ENCODE assay signal across 10 mouse cellular contexts in genomic region chr11:102221243-102221953, GRCm38 (mm10). TPM values are rescaled to one million over a fixed set of nuclear protein-coding genes. Genes with fewer than 3 reads are reported as not detected.
DNase-seq lines count a peak whose midpoint lies in the region; ATAC-seq lines count a peak whose summit lies in the region.
"Had no signal": no experiment of that assay in that cellular context is flagged by ENCODE, and none has a peak within 500 bp of the region (broad histone marks: within the 10 kb centered on the region; RNA-seq: fewer than 3 reads in every experiment).

No protein-coding gene starts in this region.

- peak overlapping the region; percentile 40; the same call in 1 of the 2 replicates for H3K27ac ChIP-seq in hindbrain, embryonic 10.5 days
- no peak overlapping the region for H3K27ac ChIP-seq in hindbrain, embryonic 11.5 days (ENCODE audit: low read depth, low read length)
- H3K27ac ChIP-seq in liver, embryonic 12.5 days: peak overlapping the region; percentile 33
- H3K27ac ChIP-seq in embryonic facial prominence, embryonic 11.5 days (replicated peaks; ENCODE audit: low read depth, low read length): 0 out of 2 replicates have a peak overlapping the region, but pooled peaks have one; percentile 4
- H3K27ac ChIP-seq: hindbrain, postnatal 0 days had no signal

- H3K9ac ChIP-seq in hindbrain, embryonic 11.5 days (ENCODE audit: low read depth, low read length): no peak overlapping the region
- no peak overlapping the region for H3K9ac ChIP-seq in liver, embryonic 12.5 days
- H3K9ac ChIP-seq in embryonic facial prominence, embryonic 11.5 days (replicated peaks; ENCODE audit: low read length): no peak overlapping the region

- DNase-seq in cerebellum, adult 8-10 months: peak; percentile 19
- DNase-seq in cerebellum, postnatal 4 days (ENCODE audit: low spot score in 2 of 2): no peak
- DNase-seq in hindbrain, embryonic 10.5 days (ENCODE audit: low spot score): no peak
- no peak for DNase-seq in hindbrain, embryonic 11.5 days (ENCODE audit: low spot score)
- no peak for DNase-seq in liver
- DNase-seq in embryonic facial prominence, embryonic 11.5 days (ENCODE audit: low spot score): no peak
- no peak for DNase-seq in left cerebral cortex, postnatal 25 days (ENCODE audit: low spot score in 2 of 2)

- intact Hi-C loops in left cerebral cortex, postnatal 25 days (cut with DNase I): no loop called here

- no peaks in the 10 kb centered on the region for H3K9me3 ChIP-seq in hindbrain, embryonic 10.5 days
- H3K9me3 ChIP-seq in hindbrain, embryonic 11.5 days (ENCODE audit: control insufficient read depth, low read length): no peaks in the 10 kb centered on the region
- H3K9me3 ChIP-seq in liver, embryonic 12.5 days (replicated peaks): no peaks in the 10 kb centered on the region
- no peaks in the 10 kb centered on the region for H3K9me3 ChIP-seq in embryonic facial prominence, embryonic 11.5 days (replicated peaks; ENCODE audit: control insufficient read depth, low read length)

- no peak overlapping the region for H3K4me2 ChIP-seq in hindbrain, embryonic 11.5 days (replicated peaks; ENCODE audit: low read depth, low read length)
- H3K4me2 ChIP-seq in liver, embryonic 12.5 days: no peak overlapping the region
- H3K4me2 ChIP-seq in embryonic facial prominence, embryonic 11.5 days (ENCODE audit: low read depth, low read length): no peak overlapping the region

- peaks cover 86% of the 10 kb centered on the region for H3K4me1 ChIP-seq in hindbrain, embryonic 10.5 days (replicated peaks)
- H3K4me1 ChIP-seq in hindbrain, embryonic 11.5 days (replicated peaks; ENCODE audit: control insufficient read depth, insufficient read depth, low read length): peaks cover 37% of the 10 kb centered on the region
- H3K4me1 ChIP-seq in liver, embryonic 12.5 days: peaks cover 86% of the 10 kb centered on the region
- peaks cover 19% of the 10 kb centered on the region for H3K4me1 ChIP-seq in embryonic facial prominence, embryonic 11.5 days (ENCODE audit: control insufficient read depth, insufficient read depth, low read length)

- peaks cover 69% of the 10 kb centered on the region for H3K36me3 ChIP-seq in hindbrain, embryonic 10.5 days
- H3K36me3 ChIP-seq in hindbrain, embryonic 11.5 days (ENCODE audit: control insufficient read depth, insufficient read depth, low read length): no peaks in the 10 kb centered on the region; the same call in 1 of the 2 replicates
- no peaks in the 10 kb centered on the region for H3K36me3 ChIP-seq in liver, embryonic 12.5 days
- no peaks in the 10 kb centered on the region for H3K36me3 ChIP-seq in embryonic facial prominence, embryonic 11.5 days (replicated peaks; ENCODE audit: control insufficient read depth, insufficient read depth, low read depth, low read length)

- H3K27me3 ChIP-seq in hindbrain, embryonic 10.5 days (ENCODE audit: insufficient read depth, poor library complexity, severe bottlenecking): peaks cover 19% of the 10 kb centered on the region
- no peaks in the 10 kb centered on the region for H3K27me3 ChIP-seq in hindbrain, embryonic 11.5 days (ENCODE audit: control insufficient read depth, insufficient read depth, low read length)
- peaks cover 31% of the 10 kb centered on the region for H3K27me3 ChIP-seq in liver, embryonic 12.5 days (replicated peaks)
- no peaks in the 10 kb centered on the region for H3K27me3 ChIP-seq in embryonic facial prominence, embryonic 11.5 days (ENCODE audit: control insufficient read depth, insufficient read depth, low read length)

- WGBS in hindbrain, embryonic 10.5 days: 89% methylated on average over 8 of the region's 8 CpGs
- 87% methylated on average over 8 of the region's 8 CpGs for WGBS in hindbrain, embryonic 11.5 days
- WGBS in liver, embryonic 12.5 days (ENCODE audit: insufficient replicate concordance): 62% methylated on average over 8 of the region's 8 CpGs
- WGBS in embryonic facial prominence, embryonic 11.5 days: 82% methylated on average over 8 of the region's 8 CpGs

- no peak for ATAC-seq in hindbrain, embryonic 11.5 days (ENCODE audit: low FRiP score)
- no peak for ATAC-seq in liver, embryonic 12.5 days
- no peak for ATAC-seq in embryonic facial prominence, embryonic 11.5 days (replicated peaks; ENCODE audit: insufficient number of reproducible peaks, low FRiP score, low TSS enrichment, low read depth)
- ATAC-seq: hindbrain, postnatal 0 days had no signal

- H3K4me3 ChIP-seq in hindbrain, embryonic 10.5 days: no peak overlapping the region
- H3K4me3 ChIP-seq in hindbrain, embryonic 11.5 days (ENCODE audit: low read depth, low read length): no peak overlapping the region
- H3K4me3 ChIP-seq in liver, embryonic 12.5 days: no peak overlapping the region
- H3K4me3 ChIP-seq in embryonic facial prominence, embryonic 11.5 days (ENCODE audit: low read depth, low read length): no peak overlapping the region

RNA-seq across cellular contexts. Expression of gene Hdac5, which starts 8.6 kb away (rescaled TPM):
- 70.3 and 101 TPM in 2 replicates for polyA plus RNA-seq in hindbrain, embryonic 10.5 days (2016; fragmentation: Nextera tagmentation; extraction: Ambion mirVana)
- polyA plus RNA-seq in hindbrain, embryonic 11.5 days (2014; fragmentation: Nextera tagmentation; extraction: Ambion mirVana): 32.2 and 36.6 TPM in 2 replicates
- polyA plus RNA-seq in liver, embryonic 12.5 days (2016; fragmentation: Nextera tagmentation; extraction: Ambion mirVana): 21.7 and 23.1 TPM in 2 replicates
- 21.9 and 24.0 TPM in 2 replicates for polyA plus RNA-seq in embryonic facial prominence, embryonic 11.5 days (2014; fragmentation: Nextera tagmentation; extraction: Ambion mirVana)
- 100 to 1,000 TPM; 243 to 261 TPM for total RNA-seq in left cerebral cortex, postnatal 25 days (2021)

RNA-seq across cellular contexts. Expression of gene BC030867, which starts 27.3 kb away (rescaled TPM):
- 20.9 and 28.3 TPM in 2 replicates for polyA plus RNA-seq in hindbrain, embryonic 10.5 days (2016; fragmentation: Nextera tagmentation; extraction: Ambion mirVana)
- polyA plus RNA-seq in hindbrain, embryonic 11.5 days (2014; fragmentation: Nextera tagmentation; extraction: Ambion mirVana): 13.2 and 14.0 TPM in 2 replicates
- 19.5 and 19.7 TPM in 2 replicates for polyA plus RNA-seq in liver, embryonic 12.5 days (2016; fragmentation: Nextera tagmentation; extraction: Ambion mirVana)
- 20.8 and 20.9 TPM in 2 replicates for polyA plus RNA-seq in embryonic facial prominence, embryonic 11.5 days (2014; fragmentation: Nextera tagmentation; extraction: Ambion mirVana)
- total RNA-seq in left cerebral cortex, postnatal 25 days (2021): 1 to 10 TPM in 1 of 2 experiments, under 1 TPM in 1; 0.94 to 1.1 TPM
- total RNA-seq: monocyte, adult 5-6 weeks had no signal

RNA-seq across cellular contexts. Expression of gene G6pc3, which starts 32.0 kb away (rescaled TPM):
- polyA plus RNA-seq in hindbrain, embryonic 10.5 days (2016; fragmentation: Nextera tagmentation; extraction: Ambion mirVana): 32.3 and 37.8 TPM in 2 replicates
- 28.8 and 31.9 TPM in 2 replicates for polyA plus RNA-seq in hindbrain, embryonic 11.5 days (2014; fragmentation: Nextera tagmentation; extraction: Ambion mirVana)
- polyA plus RNA-seq in liver, embryonic 12.5 days (2016; fragmentation: Nextera tagmentation; extraction: Ambion mirVana): 18.0 and 19.7 TPM in 2 replicates
- 33.3 and 37.1 TPM in 2 replicates for polyA plus RNA-seq in embryonic facial prominence, embryonic 11.5 days (2014; fragmentation: Nextera tagmentation; extraction: Ambion mirVana)
- total RNA-seq in left cerebral cortex, postnatal 25 days (2021): 10 to 100 TPM; 55.7 to 61.8 TPM

RNA-seq across cellular contexts. Expression of gene Lsm12, which starts 36.3 kb away (rescaled TPM):
- polyA plus RNA-seq in hindbrain, embryonic 10.5 days (2016; fragmentation: Nextera tagmentation; extraction: Ambion mirVana): 119 and 148 TPM in 2 replicates
- 76.0 and 80.1 TPM in 2 replicates for polyA plus RNA-seq in hindbrain, embryonic 11.5 days (2014; fragmentation: Nextera tagmentation; extraction: Ambion mirVana)
- polyA plus RNA-seq in liver, embryonic 12.5 days (2016; fragmentation: Nextera tagmentation; extraction: Ambion mirVana): 84.3 and 85.8 TPM in 2 replicates
- 71.3 and 76.5 TPM in 2 replicates for polyA plus RNA-seq in embryonic facial prominence, embryonic 11.5 days (2014; fragmentation: Nextera tagmentation; extraction: Ambion mirVana)
- 10 to 100 TPM; 58.3 to 66.4 TPM for total RNA-seq in left cerebral cortex, postnatal 25 days (2021)

RNA-seq across cellular contexts. Expression of gene Asb16, which starts 47.1 kb away (rescaled TPM):
- polyA plus RNA-seq in hindbrain, embryonic 10.5 days (2016; fragmentation: Nextera tagmentation; extraction: Ambion mirVana): 0.08 TPM in 1 of 2 replicates, not detected in the other
- polyA plus RNA-seq in hindbrain, embryonic 11.5 days (2014; fragmentation: Nextera tagmentation; extraction: Ambion mirVana): 0.06 and 0.08 TPM in 2 replicates
- polyA plus RNA-seq in liver, embryonic 12.5 days (2016; fragmentation: Nextera tagmentation; extraction: Ambion mirVana): 0.05 TPM in 1 of 2 replicates, not detected in the other
- polyA plus RNA-seq in embryonic facial prominence, embryonic 11.5 days (2014; fragmentation: Nextera tagmentation; extraction: Ambion mirVana): 0.11 TPM in 1 of 2 replicates, not detected in the other
- 1 to 10 TPM; 1.2 TPM for total RNA-seq in left cerebral cortex, postnatal 25 days (2021)
- total RNA-seq: monocyte, adult 5-6 weeks had no signal
